Mouse (Mus musculus) retina, postnatal 1 day (tissue): ENCODE measurements around the gene Glis3.

ENCODE experiments used
- DNase-seq: peaks from one replicate; pipeline ENCODE4 v3.0.0-alpha.2; 2012

The Glis3 gene

DNA sequence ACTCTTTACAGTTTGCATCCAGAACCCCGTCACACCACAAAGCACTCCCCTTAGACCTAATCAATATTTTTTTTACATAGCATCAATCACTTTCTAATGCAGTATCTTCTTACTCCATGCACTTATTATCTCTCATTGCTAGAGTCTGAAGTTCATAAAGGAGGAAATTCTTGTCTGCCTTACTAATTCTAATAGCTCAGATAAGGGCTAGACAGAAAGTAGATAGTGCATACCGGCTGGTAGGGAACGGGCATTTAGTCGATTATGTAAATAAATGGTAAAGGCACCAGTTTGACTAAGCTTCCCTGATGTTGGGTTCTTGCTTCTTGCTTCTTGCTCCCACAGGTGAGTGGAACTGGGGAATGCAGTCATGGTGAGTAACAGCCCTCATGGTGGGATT, 468.2 kb downstream of the Glis3 start:
- DNase-seq, result no peak
